Mouse (Mus musculus) midbrain, embryonic 13.5 days (tissue): ENCODE measurements at regions not wholly inside any gene's neighbourhood (a gene's known extent, or its start where the extent isn't known, plus 50 kb on each side); places are given as distances from the start of the nearest gene placed in this dataset.
"Not testable (repeated sequence)": the region's sequence is repeated elsewhere in the genome, so short reads cannot be mapped to it uniquely, and the experiment has no call there.

Experiments used
- ATAC-seq: fragments of 200-750 bp; cut with Nextera tagmentation; 2 replicates; pipeline ENCODE4 v1.8.0; 2017; ENCODE audit warnings: mild to moderate bottlenecking, moderate TSS enrichment, moderate library complexity
- H3K27ac ChIP-seq: fragments of 300-500 bp; sonication (generic); 2 replicates; pipeline ENCODE4 v1.5.1; 2015; ENCODE audit warnings: inconsistent platforms, mild to moderate bottlenecking, moderate library complexity
- H3K27me3 ChIP-seq: fragments of 300-500 bp; sonication (generic); 2 replicates; pipeline ENCODE4 v1.6.1; 2015; ENCODE audit warnings: mild to moderate bottlenecking, inconsistent platforms
- H3K36me3 ChIP-seq: fragments of 300-500 bp; sonication (generic); 2 replicates; pipeline ENCODE4 v1.6.1; 2015; ENCODE audit warnings: mild to moderate bottlenecking, inconsistent platforms
- H3K4me1 ChIP-seq: fragments of 300-500 bp; sonication (generic); replicated peaks from 2 replicates; pipeline ENCODE4 v1.6.1; 2015; ENCODE audit warnings: inconsistent platforms
- H3K4me2 ChIP-seq: fragments of 300-500 bp; sonication (generic); replicated peaks from 2 replicates; pipeline ENCODE4 v1.6.1; 2015; ENCODE audit warnings: moderate library complexity, mild to moderate bottlenecking, inconsistent platforms
- H3K4me3 ChIP-seq: fragments of 300-500 bp; sonication (generic); replicated peaks from 2 replicates; pipeline ENCODE4 v1.5.1; 2015; ENCODE audit warnings: mild to moderate bottlenecking, inconsistent platforms
- H3K9ac ChIP-seq: fragments of 300-500 bp; sonication (generic); replicated peaks from 2 replicates; pipeline ENCODE4 v1.6.1; 2015; ENCODE audit warnings: mild to moderate bottlenecking, inconsistent platforms
- H3K9me3 ChIP-seq: fragments of 300-500 bp; sonication (generic); 2 replicates; pipeline ENCODE4 v1.6.1; 2016; ENCODE audit warnings: mild to moderate bottlenecking, inconsistent platforms
- WGBS: fragments of 180-500 bp; shearing (Covaris S2); methylation state at CpG from one replicate; pipeline ENCODE4 v1.1.7; 2015; 5-methylcytosine and 5-hydroxymethylcytosine counted together

DNA sequence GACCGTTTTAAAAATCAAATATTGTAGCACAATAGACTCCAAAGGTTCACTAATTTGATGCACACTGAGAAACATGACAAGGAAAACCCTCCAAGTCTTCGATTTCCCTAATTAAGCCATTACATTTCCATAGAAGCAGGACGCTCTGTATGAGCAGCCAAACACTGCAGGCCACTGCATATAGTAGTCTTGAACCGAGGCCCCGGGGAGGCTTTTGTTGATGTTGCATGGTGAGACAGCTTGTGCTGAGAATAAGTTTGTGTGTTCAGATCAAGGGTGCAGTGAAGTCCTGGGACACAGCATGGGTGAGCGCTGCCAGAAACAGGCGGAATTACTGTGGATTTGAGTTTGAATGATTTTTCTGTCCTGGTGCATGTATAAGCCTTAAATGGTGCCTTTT lies 154.9 kb upstream of the Rtl1 start:
- H3K4me1 ChIP-seq = peaks cover 10% of the 10 kb centered on the region
- H3K27ac ChIP-seq = no peak overlapping the region
- WGBS = 74% methylated on average over 7 of the region's 7 CpGs
- no peak overlapping the region for H3K4me3 ChIP-seq
- H3K9me3 ChIP-seq = no peaks in the 10 kb centered on the region
- 0 out of 2 replicates have a peak, but pooled peaks cover 9% of the 10 kb centered on the region for H3K27me3 ChIP-seq
- no peaks in the 10 kb centered on the region for H3K36me3 ChIP-seq
- no peak overlapping the region for H3K4me2 ChIP-seq
- H3K9ac ChIP-seq = no peak overlapping the region
- ATAC-seq = no peak

DNA sequence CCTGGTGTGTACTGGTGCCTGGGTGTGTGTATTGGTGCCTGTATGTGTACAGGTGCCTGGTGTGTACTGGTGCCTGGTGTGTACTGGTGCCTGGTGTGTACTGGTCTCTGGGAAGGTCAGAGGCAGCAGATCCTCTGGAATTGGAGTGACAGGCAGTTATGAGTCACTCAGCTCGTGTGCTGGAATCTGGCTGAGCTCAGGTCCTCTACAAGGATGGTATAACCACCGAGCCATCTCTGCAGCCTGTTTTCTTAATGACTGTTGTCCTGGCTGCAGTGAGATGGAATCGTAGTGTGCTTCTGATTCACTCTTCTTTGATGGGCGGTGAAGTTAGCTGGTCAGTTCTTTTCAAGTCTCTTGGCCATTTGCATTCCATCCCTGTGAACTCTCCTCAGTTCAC lies 164.2 kb upstream of the Rtl1 start:
- no peaks in the 10 kb centered on the region for H3K4me1 ChIP-seq
- no peaks in the 10 kb centered on the region for H3K36me3 ChIP-seq
- no peak overlapping the region for H3K27ac ChIP-seq
- H3K27me3 ChIP-seq = no peaks in the 10 kb centered on the region
- no peak overlapping the region for H3K4me3 ChIP-seq
- ATAC-seq = no peak
- H3K4me2 ChIP-seq = no peak overlapping the region
- 68% methylated on average over 4 of the region's 4 CpGs for WGBS
- no peaks in the 10 kb centered on the region; the same call in 1 of the 2 replicates for H3K9me3 ChIP-seq
- H3K9ac ChIP-seq = no peak overlapping the region

DNA sequence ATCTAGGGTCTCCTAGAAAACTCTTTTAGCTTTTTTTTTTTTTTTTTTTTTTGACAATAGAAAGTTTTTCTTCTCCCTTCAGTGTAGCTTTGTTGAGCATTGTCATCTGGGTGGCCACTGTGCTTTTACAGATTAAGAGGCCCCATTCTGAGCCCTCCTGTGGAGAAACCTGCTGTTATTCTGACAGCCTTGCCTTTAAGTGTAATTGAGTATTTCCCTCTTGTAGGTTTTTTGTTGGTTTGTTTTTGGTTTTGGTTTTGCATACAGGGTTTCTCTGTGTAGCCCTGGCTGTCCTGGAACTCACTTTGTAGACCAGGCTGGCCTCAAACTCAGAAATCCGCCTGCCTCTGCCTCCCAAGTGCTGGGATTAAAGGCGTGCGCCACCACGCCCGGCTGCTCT lies 166.5 kb upstream of the Rtl1 start:
- not testable (repeated sequence) for H3K4me1 ChIP-seq, H3K36me3 ChIP-seq, H3K4me3 ChIP-seq, H3K9me3 ChIP-seq, ATAC-seq, H3K4me2 ChIP-seq, H3K9ac ChIP-seq, H3K27me3 ChIP-seq, H3K27ac ChIP-seq
- 88% methylated on average over 5 of the region's 5 CpGs for WGBS

DNA sequence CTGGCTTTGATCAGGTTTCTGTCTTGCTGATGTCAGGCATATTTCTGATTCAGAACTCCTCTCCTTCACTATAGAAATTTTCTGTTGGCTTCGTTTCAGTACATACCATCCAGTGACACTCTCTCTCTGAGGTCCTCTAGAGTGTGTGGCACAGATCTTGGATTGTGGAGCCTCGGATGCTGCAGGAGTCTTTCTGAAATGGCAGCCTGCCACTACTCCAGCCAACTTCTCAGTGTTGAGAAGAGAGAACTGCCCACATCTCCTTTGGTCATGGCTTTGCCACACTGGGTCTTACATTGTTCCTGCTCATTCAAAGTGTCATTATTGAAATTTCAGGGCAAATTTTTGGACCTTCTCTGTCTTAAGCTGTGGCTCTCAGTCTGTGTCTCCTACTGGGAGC lies 172.4 kb upstream of the Rtl1 start:
- ATAC-seq = no peak
- Histone ChIP-seq H3K4me2 (no peak overlapping the region), H3K4me3 (no peak overlapping the region), H3K27me3 (peaks cover 26% of the 10 kb centered on the region), H3K9ac (no peak overlapping the region), H3K9me3 (no peaks in the 10 kb centered on the region), H3K27ac (no peak overlapping the region), H3K36me3 (no peaks in the 10 kb centered on the region), H3K4me1 (no peaks in the 10 kb centered on the region)
- WGBS = 68% methylated on average over 2 of the region's 2 CpGs

DNA sequence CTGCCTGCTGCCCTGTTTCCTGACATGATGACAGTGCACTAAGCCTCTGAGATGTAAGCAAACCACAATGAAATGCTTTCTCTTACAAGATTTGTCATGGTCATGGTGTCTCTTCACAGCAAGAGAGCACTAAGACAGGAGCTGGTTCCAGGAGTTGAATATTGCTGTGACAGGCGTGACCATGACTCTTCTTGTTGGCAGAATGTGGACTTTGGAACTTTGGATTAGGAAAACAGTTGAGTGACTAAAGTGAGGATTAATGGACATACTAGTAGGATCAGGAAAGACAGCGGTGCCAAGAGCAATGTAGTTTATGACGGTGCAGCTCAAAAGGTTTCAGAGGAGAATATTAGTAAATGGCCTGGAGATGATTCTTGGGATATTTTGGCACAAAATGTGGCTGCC lies 173.8 kb upstream of the Rtl1 start:
- peak; percentile 71 for ATAC-seq
- Histone ChIP-seq H3K27ac (no peak overlapping the region), H3K4me1 (no peaks in the 10 kb centered on the region)

DNA sequence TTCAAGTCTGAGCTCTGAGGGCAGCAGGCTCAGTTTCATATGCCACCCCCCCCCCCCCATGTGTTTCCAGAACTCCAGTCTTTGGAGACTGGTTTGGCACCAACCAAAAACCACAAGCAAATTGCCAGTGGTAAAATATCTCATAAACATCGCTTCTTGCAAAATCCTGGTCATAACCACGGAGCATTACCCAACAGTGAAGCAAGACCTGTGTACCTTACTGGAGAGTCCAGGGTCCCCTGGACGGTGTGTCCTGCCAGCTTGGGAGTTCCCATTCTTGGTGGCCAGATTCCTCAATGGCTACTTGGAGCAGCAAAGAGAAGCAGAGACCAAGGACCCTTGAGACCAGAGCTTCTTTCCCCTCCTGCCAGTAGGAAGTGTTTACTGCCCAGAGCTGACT lies 198.7 kb upstream of the Rtl1 start:
- no peak overlapping the region for H3K9ac ChIP-seq
- WGBS = 96% methylated on average over 3 of the region's 3 CpGs
- H3K9me3 ChIP-seq = no peaks in the 10 kb centered on the region
- H3K4me2 ChIP-seq = no peak overlapping the region
- ATAC-seq = no peak
- H3K27me3 ChIP-seq = no peaks in the 10 kb centered on the region
- no peaks in the 10 kb centered on the region for H3K4me1 ChIP-seq
- H3K36me3 ChIP-seq = no peaks in the 10 kb centered on the region
- H3K4me3 ChIP-seq = no peak overlapping the region
- no peak overlapping the region for H3K27ac ChIP-seq

More for the DNA sequence above, 173.8 kb upstream of the Rtl1 start:
- Histone ChIP-seq H3K36me3 (no peaks in the 10 kb centered on the region), H3K9me3 (no peaks in the 10 kb centered on the region), H3K4me2 (no peak overlapping the region), H3K27me3 (peaks cover 28% of the 10 kb centered on the region), H3K9ac (no peak overlapping the region), H3K4me3 (no peak overlapping the region)
- 38% methylated on average over 3 of the region's 3 CpGs for WGBS

DNA sequence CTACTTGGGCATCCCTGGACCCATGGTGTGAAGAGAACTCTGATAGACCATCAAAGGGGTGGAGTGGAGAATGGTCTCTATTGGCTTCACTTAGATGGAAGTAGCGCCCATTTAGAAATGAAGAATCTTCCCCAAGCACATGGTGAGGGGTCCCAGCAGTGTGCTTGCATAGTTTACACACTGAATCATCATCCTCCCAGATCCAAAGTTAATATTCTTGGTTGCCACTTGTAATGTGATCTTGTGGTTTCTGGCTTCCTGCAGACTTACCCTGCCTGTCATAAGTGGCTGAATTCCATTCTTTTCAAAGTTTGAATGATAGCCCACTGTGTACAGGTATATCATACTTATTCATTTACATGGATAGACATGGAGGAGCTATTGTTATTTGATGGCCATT lies 199.3 kb upstream of the Rtl1 start:
- no peaks in the 10 kb centered on the region for H3K9me3 ChIP-seq
- no peak overlapping the region for H3K4me3 ChIP-seq
- no peak for ATAC-seq
- H3K27ac ChIP-seq = no peak overlapping the region
- H3K36me3 ChIP-seq = no peaks in the 10 kb centered on the region
- 78% methylated on average over 1 of the region's 1 CpGs for WGBS
- no peaks in the 10 kb centered on the region for H3K27me3 ChIP-seq
- no peak overlapping the region for H3K9ac ChIP-seq
- no peak overlapping the region for H3K4me2 ChIP-seq
- H3K4me1 ChIP-seq = no peaks in the 10 kb centered on the region

DNA sequence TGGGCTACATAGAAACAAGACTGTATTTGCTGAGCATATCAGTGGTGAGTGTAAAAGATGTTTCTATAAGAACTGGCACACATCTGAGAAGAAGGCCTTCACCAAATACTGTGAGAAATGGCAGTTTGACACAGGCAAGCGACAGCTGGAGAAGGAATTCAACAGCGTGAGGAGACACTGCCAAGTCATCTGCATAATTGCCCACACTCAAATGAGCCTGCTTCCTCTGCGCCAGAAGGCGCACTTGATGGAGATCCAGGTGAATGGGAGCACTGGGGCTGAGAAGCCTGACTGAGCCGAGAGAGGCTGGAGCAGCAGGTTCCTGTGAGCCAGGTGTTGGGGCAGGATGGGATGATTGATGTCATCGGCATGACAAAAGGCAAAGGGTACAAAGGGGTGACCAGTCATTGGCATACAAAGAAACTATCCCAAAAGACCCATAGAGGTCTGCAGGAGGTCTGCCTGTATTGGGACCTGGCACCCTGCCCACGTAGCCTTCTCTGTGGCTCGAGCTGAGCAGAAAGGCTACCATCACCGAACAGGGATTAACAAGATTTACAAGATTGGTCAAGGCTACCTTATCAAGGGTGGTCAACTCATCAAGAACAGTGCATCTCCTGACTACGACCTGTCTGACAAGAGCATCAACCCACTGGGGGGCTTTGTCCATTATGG lies 227.2 kb upstream of the Rtl1 start:
- no peak overlapping the region for H3K4me3 ChIP-seq
- H3K9me3 ChIP-seq = no peaks in the 10 kb centered on the region
- no peaks in the 10 kb centered on the region for H3K36me3 ChIP-seq
- 89% methylated on average over 10 of the region's 10 CpGs for WGBS
- no peak overlapping the region for H3K4me2 ChIP-seq
- H3K27ac ChIP-seq = no peak overlapping the region
- 0 out of 2 replicates have a peak, but pooled peaks cover 6% of the 10 kb centered on the region for H3K27me3 ChIP-seq
- no peak for ATAC-seq
- no peak overlapping the region for H3K9ac ChIP-seq
- H3K4me1 ChIP-seq = peaks cover 13% of the 10 kb centered on the region

DNA sequence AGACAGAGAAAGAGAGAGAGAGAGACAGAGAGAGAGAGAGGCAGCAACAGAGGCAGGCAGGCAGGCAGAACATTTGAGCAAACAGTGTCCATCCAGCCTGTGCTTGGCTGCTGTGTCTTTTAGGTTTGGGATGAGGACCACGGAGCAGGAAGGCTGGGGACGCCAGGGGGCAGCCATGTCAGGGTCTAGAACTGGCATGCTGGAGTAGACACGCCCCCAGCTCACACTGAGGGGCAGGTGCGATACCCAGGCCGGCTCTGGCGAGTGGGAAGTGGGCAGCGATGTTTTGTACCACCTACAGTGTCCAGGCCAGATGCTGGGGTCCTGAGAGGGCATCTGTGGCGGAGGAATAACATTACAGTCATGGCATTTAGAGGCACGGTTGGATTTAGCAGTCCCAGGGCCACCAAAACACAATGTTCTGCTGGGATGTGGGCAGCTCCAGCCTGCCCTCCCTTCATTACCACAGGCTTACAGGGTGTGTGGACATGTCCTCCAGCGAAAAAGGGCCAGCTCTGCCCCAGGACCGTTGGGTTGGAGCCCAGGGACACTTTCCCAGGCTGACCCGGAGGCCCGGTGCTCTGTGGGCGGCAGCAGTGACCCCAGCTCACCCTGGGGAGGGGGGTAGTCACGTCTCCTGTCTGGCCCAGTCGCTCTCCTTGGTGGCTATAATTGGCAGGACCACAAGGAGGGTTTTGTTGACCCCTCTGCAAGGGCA lies 230.3 kb upstream of the Rtl1 start:
- Histone ChIP-seq H3K9ac (no peak overlapping the region), H3K36me3 (no peaks in the 10 kb centered on the region), H3K27ac (no peak overlapping the region), H3K4me3 (no peak overlapping the region), H3K4me2 (0 out of 2 replicates have a peak overlapping the region, but pooled peaks have one; percentile 0), H3K9me3 (no peaks in the 10 kb centered on the region), H3K4me1 (peaks cover 13% of the 10 kb centered on the region), H3K27me3 (0 out of 2 replicates have a peak, but pooled peaks cover 6% of the 10 kb centered on the region)
- WGBS = 36% methylated on average over 16 of the region's 16 CpGs
- ATAC-seq = peak; percentile 56; the same call in 1 of the 2 replicates

DNA sequence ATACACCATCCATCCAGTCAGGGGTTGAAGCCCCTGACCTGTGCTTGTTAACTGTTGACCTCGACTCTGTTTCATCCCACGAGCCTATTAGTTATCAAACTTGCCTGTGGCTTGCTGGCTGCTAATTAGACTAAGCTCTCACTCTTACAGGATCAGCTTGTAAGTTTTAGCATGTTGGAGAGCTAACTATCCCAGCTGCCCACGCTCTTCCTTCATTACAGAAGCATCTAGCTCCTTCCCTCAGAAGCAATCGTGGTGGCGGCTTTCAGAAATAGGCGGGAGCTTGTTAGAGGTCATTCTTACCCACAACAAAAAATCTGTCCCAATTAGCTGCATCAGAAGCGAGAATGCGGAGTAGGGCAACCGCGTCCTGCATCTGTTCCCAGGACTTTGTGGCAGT lies 232.8 kb upstream of the Rtl1 start:
- 79% methylated on average over 10 of the region's 10 CpGs for WGBS
- no peaks in the 10 kb centered on the region for H3K36me3 ChIP-seq
- H3K9ac ChIP-seq = no peak overlapping the region
- ATAC-seq = no peak
- 0 out of 2 replicates have a peak, but pooled peaks cover 6% of the 10 kb centered on the region for H3K27me3 ChIP-seq
- H3K9me3 ChIP-seq = no peaks in the 10 kb centered on the region; the same call in 1 of the 2 replicates
- H3K4me2 ChIP-seq = no peak overlapping the region
- H3K4me3 ChIP-seq = no peak overlapping the region
- no peak overlapping the region for H3K27ac ChIP-seq
- H3K4me1 ChIP-seq = peaks cover 10% of the 10 kb centered on the region

DNA sequence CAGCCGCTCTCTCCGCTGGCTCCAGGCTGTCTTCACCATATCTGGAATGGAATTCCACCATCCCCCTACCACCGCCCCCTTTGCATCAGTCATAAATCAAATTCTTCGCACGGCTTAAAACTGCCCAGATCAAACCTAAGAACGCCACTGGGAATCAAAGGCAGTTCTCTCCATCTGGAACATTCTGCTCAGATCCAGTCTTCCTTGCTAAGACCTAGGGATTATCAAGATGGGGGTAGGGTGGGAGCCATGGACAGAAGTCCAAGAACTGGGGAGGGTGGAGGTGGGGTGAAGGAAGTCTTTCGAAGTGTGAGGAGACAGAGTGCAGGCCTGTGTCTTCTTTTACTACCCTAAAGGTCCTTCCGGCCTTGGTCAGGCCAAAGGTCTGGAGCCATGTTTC lies 236.4 kb upstream of the Rtl1 start:
- Histone ChIP-seq H3K9me3 (no peaks in the 10 kb centered on the region; the same call in 1 of the 2 replicates), H3K4me2 (no peak overlapping the region), H3K36me3 (no peaks in the 10 kb centered on the region), H3K27ac (no peak overlapping the region), H3K4me1 (peaks cover 15% of the 10 kb centered on the region), H3K27me3 (peaks cover under 1% of the 10 kb centered on the region; the same call in 1 of the 2 replicates), H3K9ac (no peak overlapping the region), H3K4me3 (no peak overlapping the region)
- WGBS = 94% methylated on average over 8 of the region's 8 CpGs
- ATAC-seq = no peak

DNA sequence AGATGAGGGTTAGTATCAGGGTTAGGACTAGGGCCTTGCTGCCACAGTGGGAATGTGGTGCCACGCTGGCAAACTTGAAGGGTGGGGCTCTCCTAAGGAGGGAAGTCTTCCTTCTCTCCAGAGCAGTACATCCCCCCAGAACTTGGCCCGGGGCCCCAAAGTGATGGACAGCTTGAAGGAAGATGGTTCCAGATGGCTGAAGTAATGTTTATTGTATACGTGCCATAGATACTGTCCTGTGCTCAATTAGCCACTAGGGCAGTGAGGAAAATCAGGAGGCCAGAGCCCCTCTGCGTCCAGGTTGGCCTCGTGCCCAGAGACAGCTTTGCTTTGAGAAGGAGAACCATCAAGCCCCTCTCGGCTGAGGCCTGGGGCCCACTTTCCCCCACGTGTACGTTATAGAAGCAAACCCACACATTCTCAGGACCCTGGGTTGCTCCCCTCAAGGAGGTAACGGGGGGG lies 239.0 kb upstream of the Rtl1 start:
- Histone ChIP-seq H3K4me1 (peaks cover 15% of the 10 kb centered on the region), H3K4me3 (no peak overlapping the region), H3K9me3 (no peaks in the 10 kb centered on the region; the same call in 1 of the 2 replicates), H3K36me3 (no peaks in the 10 kb centered on the region), H3K27ac (no peak overlapping the region), H3K27me3 (no peaks in the 10 kb centered on the region; the same call in 1 of the 2 replicates), H3K9ac (no peak overlapping the region), H3K4me2 (no peak overlapping the region)
- peak; percentile 84 for ATAC-seq
- 38% methylated on average over 9 of the region's 9 CpGs for WGBS
